Mouse (Mus musculus) heart, adult 2 months (tissue): ENCODE results near the gene Lgmn. TPM values are rescaled to one million over a fixed set of nuclear protein-coding genes. Genes with fewer than 3 reads are reported as not detected.
A peak's percentile ranks its signal among the peaks of the same experiment; 100 is the strongest.

Experiments used
- DNase-seq, 2 experiments: peaks; one replicate each; pipeline ENCODE4 v3.0.0; 2021
- H3K27ac ChIP-seq: fragments of 200-600 bp; 2 replicates; pipeline ENCODE4 v1.8.1; 2022
- H3K27me3 ChIP-seq: fragments of 200-500 bp; 2 replicates; pipeline ENCODE4 v1.6.1; 2012; ENCODE audit warnings: mild to moderate bottlenecking, low read length, inconsistent platforms, mixed read lengths; ENCODE audit not compliant: control insufficient read depth, insufficient read depth
- H3K36me3 ChIP-seq: fragments of 200-500 bp; 2 replicates; pipeline ENCODE4 v1.6.1; 2012; ENCODE audit warnings: low read length, inconsistent platforms; ENCODE audit not compliant: control insufficient read depth, insufficient read depth
- H3K4me1 ChIP-seq: fragments of 200-500 bp; 2 replicates; pipeline ENCODE4 v1.6.1; 2011; ENCODE audit warnings: low read length; ENCODE audit not compliant: control insufficient read depth, insufficient read depth
- H3K4me3 ChIP-seq: fragments of 200-600 bp; 2 replicates; pipeline ENCODE4 v1.8.1; 2022
- H3K79me2 ChIP-seq: fragments of 200-500 bp; replicated peaks from 2 replicates; pipeline ENCODE4 v1.6.1; 2012; ENCODE audit warnings: mild to moderate bottlenecking, inconsistent platforms, low read length, moderate library complexity, mixed read lengths; ENCODE audit not compliant: control insufficient read depth, insufficient read depth
- H3K9ac ChIP-seq: fragments of 200-500 bp; 2 replicates; pipeline ENCODE4 v1.6.1; 2012; ENCODE audit warnings: low read depth, mild to moderate bottlenecking, control low read depth, inconsistent platforms, low read length, mixed read lengths
- CTCF ChIP-seq: fragments of 200-600 bp; IDR thresholded peaks from 2 replicates; pipeline ENCODE4 v1.8.1; 2022; ENCODE audit warnings: antibody characterized with exemption, mild to moderate bottlenecking, moderate library complexity
- EP300 ChIP-seq: fragments of 200-500 bp; IDR thresholded peaks from 2 replicates; pipeline ENCODE4 v1.6.1; 2011; ENCODE audit warnings: low read depth, low read length, control low read depth; ENCODE audit not compliant: insufficient read depth
- POLR2A ChIP-seq: fragments of 200-500 bp; IDR thresholded peaks from 2 replicates; pipeline ENCODE4 v1.6.1; 2011; ENCODE audit warnings: mild to moderate bottlenecking, low read depth, low read length, control low read depth; ENCODE audit not compliant: insufficient read depth
- WGBS: fragments of 180-500 bp; shearing (Covaris S2); methylation state at CpG from one replicate; pipeline ENCODE4 v1.1.7; 2018; 5-methylcytosine and 5-hydroxymethylcytosine counted together
- intact Hi-C: fragments of 180-260 bp; cut with DNase I; formaldehyde crosslinking; loops from one replicate; pipeline ENCODE4 v1.15.1; 2025
- polyA plus RNA-seq: library from polyadenylated mRNA; depleted of rRNA; stranded (reverse); fragments of >200 nt; gene quantifications from 2 replicates; pipeline ENCODE4 v1.2.3, GENCODE M21; 2012
- total RNA-seq, 2 experiments: library from RNA; stranded (reverse); gene quantifications; 2 replicates each; pipeline ENCODE4 v1.2.3; 2021

Lgmn gene
- total and polyA plus RNA-seq, 3 experiments, result 59.9 to 78.2 (median 63.5) TPM

GRCm38 (mm10) chr12:102359390-102359789 is 80.2 kb downstream of the Lgmn start:
- 96% methylated on average over 4 of the region's 4 CpGs for WGBS
- Histone ChIP-seq H3K27me3 (no peaks in the 10 kb centered on the region), H3K36me3 (no peaks in the 10 kb centered on the region), H3K79me2 (0 out of 2 replicates have a peak, but pooled peaks cover 2% of the 10 kb centered on the region), H3K9ac (no peak overlapping the region), H3K4me3 (no peak overlapping the region), H3K4me1 (peaks cover 5% of the 10 kb centered on the region; the same call in 1 of the 2 replicates), H3K27ac (no peak overlapping the region)
- DNase-seq, result no peak
- TF ChIP-seq EP300 (no peak), CTCF (no peak), POLR2A (no peak)
- intact Hi-C loops, result no loop called here

GRCm38 (mm10) chr12:102356781-102357180 is 82.8 kb downstream of the Lgmn start:
- TF ChIP-seq POLR2A, result no peak
- TF ChIP-seq EP300, result no peak
- no peak for TF ChIP-seq CTCF
- WGBS, result 97% methylated on average over 1 of the region's 1 CpGs
- no peak for DNase-seq
- no peak overlapping the region for H3K4me3 ChIP-seq
- intact Hi-C loops, result no loop called here
- no peaks in the 10 kb centered on the region; the same call in 1 of the 2 replicates for H3K36me3 ChIP-seq
- no peaks in the 10 kb centered on the region for H3K27me3 ChIP-seq
- H3K4me1 ChIP-seq, result peaks cover 7% of the 10 kb centered on the region; the same call in 1 of the 2 replicates
- H3K9ac ChIP-seq, result no peak overlapping the region
- H3K27ac ChIP-seq, result no peak overlapping the region
- 0 out of 2 replicates have a peak, but pooled peaks cover 4% of the 10 kb centered on the region for H3K79me2 ChIP-seq

- no peaks in the 10 kb centered on the region for H3K27me3 ChIP-seq
- no peaks in the 10 kb centered on the region; the same call in 1 of the 2 replicates for H3K36me3 ChIP-seq
- no peak overlapping the region for H3K27ac ChIP-seq
- H3K79me2 ChIP-seq, result 0 out of 2 replicates have a peak, but pooled peaks cover 4% of the 10 kb centered on the region
- TF ChIP-seq EP300, result no peak
- no peak for TF ChIP-seq CTCF
- TF ChIP-seq POLR2A, result no peak
- no peak overlapping the region for H3K4me3 ChIP-seq
- H3K4me1 ChIP-seq, result peaks cover 5% of the 10 kb centered on the region; the same call in 1 of the 2 replicates
- H3K9ac ChIP-seq, result no peak overlapping the region
- no peak for DNase-seq
- intact Hi-C loops, result no loop called here
Measured at GRCm38 (mm10) chr12:102355784-102356183, 83.8 kb downstream of the Lgmn start.

- no peak overlapping the region for H3K27ac ChIP-seq
- H3K36me3 ChIP-seq, result no peaks in the 10 kb centered on the region; the same call in 1 of the 2 replicates
- H3K27me3 ChIP-seq, result no peaks in the 10 kb centered on the region
- H3K4me1 ChIP-seq, result peaks cover 2% of the 10 kb centered on the region; the same call in 1 of the 2 replicates
- H3K79me2 ChIP-seq, result 0 out of 2 replicates have a peak, but pooled peaks cover 4% of the 10 kb centered on the region
- no peak overlapping the region for H3K4me3 ChIP-seq
- TF ChIP-seq CTCF (no peak), POLR2A (no peak), EP300 (no peak)
- WGBS, result 68% methylated on average over 10 of the region's 10 CpGs
- intact Hi-C loops, result no loop called here
- no peak overlapping the region for H3K9ac ChIP-seq
- peak in 1 of 2 experiments; percentile 30 for DNase-seq
Measured at GRCm38 (mm10) chr12:102354126-102354984, 85.3 kb downstream of the Lgmn start.

GRCm38 (mm10) chr12:102350997-102351396 is 88.6 kb downstream of the Lgmn start:
- H3K27me3 ChIP-seq, result no peaks in the 10 kb centered on the region
- H3K9ac ChIP-seq, result no peak overlapping the region
- whole genome bisulfite sequencing, result 90% methylated on average over 1 of the region's 1 CpGs
- H3K27ac ChIP-seq, result no peak overlapping the region
- no peak for TF ChIP-seq CTCF
- no peak for TF ChIP-seq EP300
- TF ChIP-seq POLR2A, result no peak
- no peaks in the 10 kb centered on the region; the same call in 1 of the 2 replicates for H3K36me3 ChIP-seq
- no peak overlapping the region for H3K4me3 ChIP-seq
- H3K4me1 ChIP-seq, result peaks cover 2% of the 10 kb centered on the region; the same call in 1 of the 2 replicates
- intact Hi-C loops, result no loop called here
- H3K79me2 ChIP-seq, result peaks cover 3% of the 10 kb centered on the region; the same call in 1 of the 2 replicates
- DNase-seq, result no peak

- no peak for DNase-seq
- TF ChIP-seq CTCF (no peak), EP300 (no peak), POLR2A (no peak)
- intact Hi-C loops, result loop anchor here (5.0 kb wide), 1 partner anchor 166 kb away; no protein-coding TSS in a partner anchor
- peaks cover 3% of the 10 kb centered on the region for H3K4me1 ChIP-seq
- H3K36me3 ChIP-seq, result no peaks in the 10 kb centered on the region; the same call in 1 of the 2 replicates
- no peak overlapping the region for H3K9ac ChIP-seq
- no peaks in the 10 kb centered on the region for H3K27me3 ChIP-seq
- no peak overlapping the region for H3K4me3 ChIP-seq
- H3K27ac ChIP-seq, result no peak overlapping the region
- peaks cover 3% of the 10 kb centered on the region; the same call in 1 of the 2 replicates for H3K79me2 ChIP-seq
- WGBS, result 91% methylated on average over 6 of the region's 6 CpGs
Measured at GRCm38 (mm10) chr12:102348447-102348846, 91.2 kb downstream of the Lgmn start.
